Mouse (Mus musculus) mature B cell (primary cell): ENCODE measurements around the gene Gm49776.

Source experiments
- in situ Hi-C: fragments of 300-500 bp; cut with MboI; formaldehyde crosslinking; loops from 2 replicates; pipeline ENCODE4 v1.14.3; 2019

Gene Gm49776

DNA sequence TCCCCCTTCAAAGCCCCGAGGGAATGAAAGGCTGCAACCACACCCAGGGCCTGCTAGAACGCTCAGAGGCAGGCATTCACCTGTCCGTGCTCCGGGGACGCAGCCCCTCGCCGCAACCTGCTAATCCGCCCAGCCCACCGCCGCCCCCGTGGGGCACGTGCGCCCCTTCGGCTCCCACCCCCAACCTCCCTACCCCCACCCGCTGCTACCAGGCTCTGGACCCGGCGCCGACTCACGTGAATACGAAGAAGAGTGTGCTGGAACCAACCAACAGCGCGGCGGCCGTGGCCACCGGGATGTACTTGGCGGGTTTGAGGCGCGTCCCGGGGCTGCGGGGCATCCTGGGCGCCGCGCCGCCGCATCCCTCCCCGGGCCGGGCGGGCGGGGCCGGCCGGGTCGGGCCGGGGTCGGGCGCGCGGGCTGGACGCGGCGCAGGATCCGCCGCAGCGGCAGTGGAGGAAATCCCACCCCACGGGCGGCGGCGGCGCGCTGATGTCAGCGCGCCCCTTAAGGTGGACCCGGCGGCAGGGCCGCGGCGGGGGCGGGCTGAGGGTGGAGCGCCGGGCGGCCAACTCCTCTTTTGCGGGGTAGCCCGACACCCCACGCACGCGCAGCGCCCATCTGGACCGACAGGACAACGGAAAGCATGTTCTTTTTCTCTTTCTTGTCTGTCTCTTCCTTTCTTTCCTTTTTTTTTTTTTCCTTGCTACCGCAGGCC, 23.3 kb downstream of the Gm49776 start, which contains the start of gene Zdhhc8:
Gene Zdhhc8 (minus strand): TSS at position 466 of the 718 bp plus-strand sequence.
- in situ Hi-C loops, result no loop called here

DNA sequence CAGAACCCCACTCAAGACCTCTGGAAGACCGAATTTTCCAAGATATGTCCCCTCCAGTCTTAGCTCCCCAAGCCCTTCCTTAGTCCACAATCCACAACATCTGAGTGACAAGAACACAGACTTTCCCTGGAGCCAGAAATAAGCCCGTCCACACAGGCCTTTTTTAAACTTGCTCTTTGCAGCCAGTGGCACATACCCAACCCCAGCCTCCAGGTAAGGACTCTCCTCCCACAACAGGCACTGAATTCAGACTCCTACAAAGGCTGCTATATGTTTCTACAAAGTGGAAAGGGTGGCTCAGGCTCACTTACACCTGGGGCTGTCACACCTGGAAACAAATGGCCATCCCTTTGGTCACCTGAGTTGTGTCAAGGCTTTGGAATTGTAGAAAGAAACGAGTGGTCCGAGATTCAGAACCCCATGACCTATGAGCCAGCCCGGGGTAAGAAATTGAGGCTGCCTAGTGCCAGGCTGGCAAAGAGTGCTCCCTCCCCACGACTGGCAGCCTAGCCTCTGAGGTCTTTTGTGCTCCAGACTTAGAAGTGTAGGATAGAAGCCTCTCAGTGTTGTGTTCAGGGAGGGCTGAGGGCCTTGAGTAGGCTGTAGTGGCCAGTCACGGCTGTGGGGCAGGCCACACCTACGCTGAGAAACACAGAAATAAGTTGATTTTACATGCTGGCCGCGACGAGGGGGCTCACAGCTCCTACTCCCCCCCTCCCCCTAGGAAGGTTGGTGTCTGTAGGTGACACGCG, 24.0 kb downstream of the Gm49776 start:
- in situ Hi-C loops, result no loop called here

DNA sequence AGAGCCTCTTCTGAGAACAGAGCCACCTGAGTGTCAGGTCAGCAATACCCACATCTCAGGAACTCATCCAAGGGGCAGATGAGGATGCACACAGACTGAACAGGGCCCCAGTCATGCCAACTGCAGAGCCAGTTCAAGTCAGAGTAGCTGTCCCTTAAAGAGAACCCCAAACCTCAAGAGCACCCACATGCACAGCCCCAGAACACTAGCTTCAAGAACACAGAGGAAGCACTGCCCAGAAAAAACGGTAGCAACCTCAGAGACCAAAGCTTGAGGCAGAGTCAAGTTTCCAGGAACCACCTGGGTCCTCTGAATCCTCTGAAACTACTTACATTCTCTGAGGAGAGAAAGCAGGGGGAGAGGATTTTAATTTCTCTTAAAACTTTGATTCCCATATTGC, 24.7 kb downstream of the Gm49776 start:
- in situ Hi-C loops, result no loop called here

DNA sequence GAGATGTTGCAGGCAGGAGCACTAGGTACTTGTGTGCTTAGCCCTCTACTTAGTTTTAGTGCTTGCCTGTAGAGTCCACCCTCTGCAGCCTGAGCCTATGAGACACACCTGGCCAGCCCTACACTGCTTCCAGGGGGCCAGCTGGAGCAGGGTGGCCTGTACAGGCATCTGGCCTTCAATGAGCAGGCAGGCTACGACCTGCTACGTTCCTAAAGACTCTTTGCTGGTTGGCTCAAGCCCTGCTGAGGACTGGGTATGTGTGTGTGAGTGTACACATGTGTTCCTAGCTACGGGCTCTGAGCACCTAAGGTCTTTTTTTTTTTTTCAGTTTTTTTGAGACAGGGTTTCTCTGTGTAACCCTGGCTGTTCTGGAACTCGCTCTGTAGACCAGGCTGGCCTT, 26.7 kb downstream of the Gm49776 start:
- in situ Hi-C loops, result no loop called here

DNA sequence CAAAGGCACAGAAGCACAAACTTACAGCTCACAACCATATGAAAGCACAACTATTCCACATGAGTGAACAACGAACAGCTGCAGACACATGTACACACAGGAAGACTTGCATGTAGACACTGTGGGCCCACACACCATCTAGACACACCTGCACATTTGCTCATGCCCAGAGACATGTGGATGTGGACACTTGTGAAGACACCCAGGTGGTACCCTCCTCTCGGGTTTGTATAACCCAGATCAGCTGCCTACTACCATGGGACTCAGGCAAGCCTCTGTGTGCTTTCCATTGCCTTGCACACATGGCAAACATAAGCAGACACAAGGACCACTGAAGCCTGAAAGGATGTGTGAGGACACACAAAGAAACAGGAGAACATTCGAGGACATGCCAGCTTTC, 27.1 kb downstream of the Gm49776 start:
- in situ Hi-C loops, result no loop called here

DNA sequence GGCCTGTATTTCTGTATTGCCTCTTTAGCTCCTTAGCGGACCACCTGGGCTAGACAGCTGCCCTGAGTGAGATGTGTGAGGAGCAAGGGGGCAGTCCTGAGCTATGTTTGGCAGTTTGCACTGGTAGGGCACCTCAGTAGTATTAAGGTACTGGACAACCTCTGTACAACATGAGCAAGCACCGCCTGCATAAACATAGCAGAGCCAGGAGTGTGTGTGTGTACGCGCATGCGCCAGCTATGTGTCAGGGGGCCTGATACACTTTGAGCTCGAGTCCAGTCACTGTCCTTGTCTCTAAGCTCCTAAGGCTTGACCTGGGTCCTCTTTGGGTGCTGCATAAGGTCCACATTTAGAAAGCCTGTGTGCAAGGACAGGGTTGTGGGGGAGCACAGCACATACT, 27.5 kb downstream of the Gm49776 start:
- in situ Hi-C loops, result no loop called here

DNA sequence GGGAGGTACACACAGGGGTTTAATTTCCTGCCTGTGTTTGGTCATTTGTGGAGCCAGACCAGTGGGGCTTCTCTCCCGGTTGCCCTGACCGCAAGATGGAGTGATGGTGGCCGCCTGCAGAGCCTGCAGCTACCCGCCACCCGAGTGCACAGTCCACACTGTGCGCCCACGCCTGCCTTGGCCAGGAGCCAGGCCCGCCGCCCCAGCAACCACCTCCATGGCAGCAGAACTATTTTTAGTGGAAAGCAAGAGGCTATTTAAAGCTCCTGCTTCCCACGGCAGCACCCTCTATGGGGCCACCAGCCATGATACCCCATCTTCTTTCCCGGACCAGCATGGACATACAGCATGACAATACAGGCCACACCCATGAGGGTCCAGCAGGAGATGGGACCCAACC, 28.5 kb downstream of the Gm49776 start:
- in situ Hi-C loops, result no loop called here

DNA sequence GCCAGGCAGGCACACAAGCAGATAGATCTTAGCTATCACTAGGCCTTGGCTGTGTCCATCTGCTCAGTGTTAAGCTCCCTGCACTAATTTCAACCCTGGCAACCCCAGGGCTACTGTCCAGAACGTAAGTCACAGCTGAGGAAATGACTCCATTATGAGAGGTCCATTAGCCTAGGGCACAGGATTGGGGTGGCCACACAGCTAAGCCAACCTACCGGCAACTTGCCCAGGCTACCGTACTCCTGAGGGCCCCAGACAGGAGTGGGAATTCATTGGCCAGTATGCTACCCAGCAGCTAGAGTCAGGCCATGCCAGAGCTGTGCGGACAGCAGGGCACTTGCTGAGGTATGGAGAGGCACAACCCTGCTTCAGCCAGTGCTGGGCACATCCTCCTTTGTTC, 29.3 kb downstream of the Gm49776 start:
- in situ Hi-C loops, result no loop called here

DNA sequence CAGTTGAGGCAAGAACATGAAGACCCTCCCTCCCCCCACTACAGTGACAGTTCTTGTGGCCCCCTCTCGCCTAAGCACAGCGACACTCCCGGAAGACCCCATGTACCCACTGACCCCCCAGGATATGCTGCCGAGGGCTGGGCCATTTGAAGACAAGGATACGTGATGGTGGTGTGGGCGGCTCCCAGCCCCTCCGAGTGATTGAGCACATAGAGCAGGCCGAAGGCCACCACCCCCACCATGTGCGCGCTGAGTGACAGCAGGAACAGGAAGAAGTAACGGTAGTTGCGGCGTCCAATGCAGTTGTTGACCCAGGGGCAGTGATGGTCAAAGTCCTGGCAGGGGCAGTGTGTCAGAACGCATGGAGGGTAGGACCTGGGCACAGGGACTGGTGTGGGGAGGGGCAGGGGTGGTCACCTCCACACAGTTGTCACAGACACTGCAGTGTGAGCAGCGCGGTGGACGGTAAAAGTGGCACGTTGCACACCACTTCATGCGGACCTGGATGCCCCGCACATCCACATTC, 30.2 kb downstream of the Gm49776 start:
- in situ Hi-C loops, result no loop called here

DNA sequence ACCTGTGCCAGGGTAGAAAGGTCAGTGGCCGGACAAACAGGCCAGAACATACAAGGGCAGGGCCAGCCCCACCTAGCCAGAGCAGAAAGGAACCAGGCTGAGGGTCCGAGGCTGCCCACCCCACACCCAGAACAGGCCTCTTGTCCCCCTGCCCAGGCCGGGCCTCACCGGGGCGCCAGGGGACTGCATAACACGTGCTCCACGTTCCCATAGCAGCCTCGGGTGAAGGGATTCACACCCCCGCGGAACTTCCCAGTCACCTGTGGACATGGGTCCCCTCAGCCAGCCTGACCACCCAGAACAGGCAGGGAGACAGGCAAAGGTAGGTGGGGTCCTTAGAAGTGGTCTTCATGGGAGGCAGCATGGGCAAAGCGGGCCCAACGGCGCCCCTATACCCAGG, 30.9 kb downstream of the Gm49776 start:
- in situ Hi-C loops, result no loop called here

DNA sequence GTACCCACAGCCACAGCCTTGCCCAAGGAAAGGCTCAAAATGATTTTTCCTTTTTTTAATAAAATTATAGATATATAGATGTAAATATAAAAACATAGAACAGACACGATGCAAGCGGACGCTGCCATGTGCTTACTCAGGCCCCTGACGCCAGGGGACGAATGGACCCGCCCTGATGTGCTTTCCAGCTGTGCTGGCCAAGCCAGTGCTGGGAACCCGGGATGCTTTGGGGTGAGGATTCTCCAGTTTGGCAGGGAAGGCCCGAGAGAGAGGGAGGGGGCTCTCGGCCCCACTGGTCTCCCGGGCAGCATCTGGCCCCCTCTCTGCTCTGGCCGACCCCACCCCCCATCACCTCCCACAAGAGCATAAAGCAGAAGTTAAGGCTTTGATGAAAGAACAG, 35.9 kb downstream of the Gm49776 start:
- in situ Hi-C loops, result no loop called here

DNA sequence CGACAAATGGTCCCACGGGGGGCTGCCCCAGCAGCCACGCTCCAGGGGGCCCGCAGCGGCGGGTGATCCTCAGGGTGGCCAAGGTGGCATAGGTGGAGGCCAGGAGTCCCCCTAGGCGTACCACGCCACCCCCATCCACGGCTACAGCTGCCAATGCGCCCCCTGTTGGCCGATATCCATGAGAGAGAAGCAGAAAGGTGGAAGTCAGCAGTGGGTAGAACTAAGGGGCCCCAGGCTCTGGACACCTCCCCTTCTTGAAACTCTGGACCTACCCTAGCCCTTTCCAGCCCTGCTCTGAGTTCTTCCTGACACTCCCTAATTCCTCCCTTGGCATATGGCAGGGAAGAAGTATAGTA, 36.6 kb downstream of the Gm49776 start:
- in situ Hi-C loops, result no loop called here

DNA sequence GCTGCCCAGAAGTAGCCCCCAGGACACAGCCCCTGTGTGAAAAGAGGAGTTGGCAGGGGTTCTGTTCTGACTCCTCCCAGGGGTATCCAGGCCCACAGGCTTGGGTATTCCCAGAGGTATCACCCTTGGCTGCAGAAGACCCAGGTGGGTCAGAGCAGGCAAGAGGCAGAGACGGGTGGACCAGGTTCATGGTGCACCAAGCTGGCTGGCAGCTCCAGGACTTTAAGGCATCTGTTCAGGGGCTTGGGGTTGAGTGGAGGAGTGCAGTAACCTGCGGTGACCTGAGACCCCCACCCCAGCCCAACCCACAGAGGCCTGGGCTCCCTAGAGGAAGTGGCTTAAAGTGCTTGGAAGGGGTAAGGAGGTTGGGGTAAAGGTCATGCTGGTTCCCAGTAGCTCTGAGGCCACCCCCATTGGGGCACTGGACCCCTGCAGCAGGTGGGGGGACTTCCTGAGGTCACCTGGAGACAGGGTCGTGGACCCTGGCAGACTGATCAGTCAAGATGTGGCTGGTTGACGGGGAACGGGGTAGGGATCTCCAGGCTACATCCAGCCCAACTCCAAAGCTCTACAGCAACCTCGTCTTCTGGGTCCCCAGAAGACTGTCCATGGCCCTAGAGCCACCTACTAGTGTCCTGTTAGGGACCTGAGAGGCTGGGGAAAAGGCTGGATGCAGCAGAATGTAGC, 37.1 kb downstream of the Gm49776 start:
- in situ Hi-C loops, result no loop called here

DNA sequence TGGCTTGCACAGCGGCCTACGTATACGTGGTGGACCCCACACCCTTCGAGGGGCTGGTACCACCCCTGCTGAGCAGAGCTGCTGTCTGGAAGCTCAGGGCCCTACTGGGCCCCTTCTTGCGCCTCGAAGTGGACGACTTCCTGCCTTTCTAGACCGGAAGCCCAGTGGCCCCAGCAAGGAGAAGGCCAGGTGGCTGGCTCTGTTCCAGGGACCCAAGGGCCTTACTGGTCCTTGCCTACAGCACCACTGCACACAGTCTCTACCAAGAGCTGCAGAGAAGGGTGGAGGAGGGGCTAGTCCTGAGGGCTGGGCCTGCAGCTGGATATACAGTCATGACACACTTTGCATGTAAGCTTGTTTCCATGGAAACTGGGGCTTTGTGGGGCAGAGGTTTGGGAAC, 38.1 kb downstream of the Gm49776 start:
- in situ Hi-C loops, result no loop called here

DNA sequence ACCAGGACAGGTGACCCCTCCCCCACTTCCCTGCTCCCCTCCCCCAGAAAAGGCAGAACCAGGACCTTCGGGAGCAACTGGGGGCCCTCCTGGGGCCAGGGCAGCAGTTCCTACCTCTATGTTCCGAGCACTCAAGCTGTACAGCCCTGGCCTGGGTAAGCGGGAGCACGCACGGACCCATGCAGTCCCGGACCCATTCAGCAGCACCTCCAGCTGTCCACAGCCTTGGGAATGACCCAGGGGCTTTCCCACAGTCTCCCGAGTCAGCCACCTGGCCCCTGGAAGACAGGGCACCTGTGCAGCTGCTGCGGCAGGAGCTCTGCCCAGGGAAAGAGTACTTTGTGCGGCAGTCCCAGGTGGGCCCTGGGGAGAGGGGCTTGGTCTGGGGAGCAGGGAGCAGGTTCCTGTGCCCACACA, 39.5 kb downstream of the Gm49776 start:
- in situ Hi-C loops, result no loop called here

DNA sequence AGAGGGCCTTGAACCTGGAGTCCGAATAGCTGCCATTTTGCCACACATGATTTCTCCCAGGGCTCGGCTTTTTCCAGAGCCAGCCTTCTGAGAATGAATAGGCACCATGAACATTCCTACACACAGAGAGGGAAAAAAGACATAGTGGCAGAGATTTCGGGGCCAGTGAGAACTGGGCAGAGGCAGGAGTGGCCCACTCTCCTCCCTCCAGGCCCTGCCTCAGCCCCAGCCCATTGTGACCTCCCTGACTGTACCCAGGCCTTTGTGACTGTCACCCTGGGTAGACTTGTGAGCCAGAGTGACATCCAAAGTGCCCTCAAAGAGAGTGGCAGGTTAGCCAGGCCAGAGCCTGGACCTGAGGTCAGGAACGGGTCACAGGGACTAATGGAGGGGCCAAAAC, 40.5 kb downstream of the Gm49776 start, which contains the start of gene Ccdc188:
Gene Ccdc188 (plus strand): TSS at position 301 of the 400 bp plus-strand sequence.
- in situ Hi-C loops, result no loop called here

DNA sequence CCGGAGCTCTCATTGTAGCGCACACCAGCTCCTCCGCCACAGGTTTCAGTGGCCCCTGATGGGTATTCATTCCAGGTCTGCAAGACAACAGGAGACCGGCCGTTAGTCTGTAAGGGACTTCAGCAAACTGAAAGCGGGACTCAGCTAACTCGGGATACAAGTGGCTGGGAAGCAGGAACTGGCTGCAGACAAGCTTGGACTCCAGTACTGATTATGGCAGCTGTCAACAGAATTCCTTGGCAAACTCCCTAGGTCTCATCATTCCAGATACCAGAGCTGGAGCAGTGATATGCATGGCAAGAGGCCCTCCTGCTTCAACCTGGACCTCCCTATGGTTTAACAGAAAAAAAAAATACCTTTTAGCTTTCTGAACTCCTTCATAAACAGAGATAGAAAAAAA, 43.3 kb downstream of the Gm49776 start:
- in situ Hi-C loops, result no loop called here

DNA sequence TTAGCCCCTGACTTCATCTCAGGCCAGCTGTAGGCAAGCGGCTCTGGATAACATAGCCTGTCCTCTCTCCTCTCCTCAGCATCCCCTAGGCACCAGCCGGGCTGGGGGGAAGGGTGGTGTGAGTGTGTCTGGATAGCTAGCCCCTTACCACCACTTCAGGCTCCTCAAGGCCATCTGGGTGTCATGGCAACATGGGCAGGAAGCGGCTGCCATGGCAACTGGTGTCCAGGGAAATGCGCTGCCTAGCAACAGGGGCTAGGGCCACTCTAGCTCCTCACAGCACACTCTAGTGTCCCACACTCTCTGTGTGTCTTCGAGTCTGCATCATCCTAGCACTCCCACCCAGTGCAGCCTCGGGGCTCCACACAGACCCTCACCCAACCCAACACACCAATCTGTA, 44.4 kb downstream of the Gm49776 start:
- in situ Hi-C loops, result no loop called here

DNA sequence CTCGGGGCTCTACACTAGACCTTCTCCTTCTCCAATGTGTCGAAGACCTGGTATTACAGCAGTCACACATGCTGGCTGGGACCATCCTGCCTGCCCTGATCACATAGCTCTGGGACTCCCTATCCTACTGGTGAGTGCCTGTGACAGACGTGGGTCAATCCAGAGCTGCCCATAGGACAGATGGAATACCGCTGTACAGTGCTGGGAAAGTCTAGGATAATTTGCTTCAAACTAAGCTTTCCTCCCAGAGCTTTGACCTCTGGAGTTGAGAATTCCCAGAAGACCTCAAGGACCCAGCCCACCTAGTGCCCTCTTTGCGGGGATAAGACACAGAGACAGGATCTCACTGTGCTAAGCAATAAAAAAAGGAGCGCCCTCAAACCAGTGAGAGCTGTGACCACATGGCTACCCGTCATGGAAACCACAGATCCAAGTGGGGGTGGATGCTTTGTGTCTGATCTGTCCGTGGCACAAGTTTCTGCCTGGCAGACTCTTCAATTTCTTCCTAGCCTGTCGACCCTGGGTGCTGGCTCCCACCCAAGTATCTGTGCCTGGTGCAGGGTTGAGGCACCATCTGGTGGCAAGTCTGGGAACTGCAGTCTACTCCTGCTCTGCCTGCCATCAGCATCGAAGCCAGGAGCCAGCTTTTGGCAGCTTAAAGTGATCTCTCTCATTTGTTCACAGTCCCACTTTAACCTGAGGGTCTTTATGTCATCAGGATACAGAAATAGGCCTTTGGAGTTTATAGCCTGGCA, 46.5 kb downstream of the Gm49776 start:
- in situ Hi-C loops, result no loop called here

DNA sequence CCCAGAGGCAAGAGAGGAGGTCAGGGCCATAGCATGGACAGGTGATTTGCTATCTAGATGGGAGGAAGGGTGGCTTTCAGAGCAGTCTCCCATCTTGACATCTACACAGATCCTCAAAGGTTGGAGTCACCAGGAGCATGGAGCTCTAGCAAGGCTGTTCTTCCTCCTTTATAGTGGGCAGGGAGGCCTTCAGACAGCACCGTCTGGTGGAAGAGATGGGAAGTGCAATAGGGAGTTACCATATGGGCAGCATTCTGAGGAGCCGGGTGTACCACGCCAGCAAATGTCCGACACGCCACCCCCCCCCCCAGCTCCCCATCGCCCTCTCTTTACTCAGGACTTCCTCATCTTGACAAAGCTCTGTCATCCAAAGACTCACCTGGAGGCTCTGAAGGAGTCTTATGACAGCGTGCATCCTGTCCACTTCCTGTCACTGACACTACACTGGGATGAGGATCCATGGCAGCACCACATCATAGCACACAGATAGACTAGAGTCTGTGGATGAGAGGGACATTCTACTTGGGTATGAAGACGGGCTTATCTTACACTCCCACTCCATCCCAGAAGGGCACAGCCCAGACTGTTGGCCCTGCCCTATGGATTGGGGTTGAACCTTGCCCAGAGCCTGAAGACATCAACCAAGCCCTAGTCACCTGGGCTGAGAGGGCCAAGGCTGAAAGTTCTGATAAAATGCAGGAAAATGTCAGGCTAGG, 47.3 kb downstream of the Gm49776 start:
- in situ Hi-C loops, result no loop called here

DNA sequence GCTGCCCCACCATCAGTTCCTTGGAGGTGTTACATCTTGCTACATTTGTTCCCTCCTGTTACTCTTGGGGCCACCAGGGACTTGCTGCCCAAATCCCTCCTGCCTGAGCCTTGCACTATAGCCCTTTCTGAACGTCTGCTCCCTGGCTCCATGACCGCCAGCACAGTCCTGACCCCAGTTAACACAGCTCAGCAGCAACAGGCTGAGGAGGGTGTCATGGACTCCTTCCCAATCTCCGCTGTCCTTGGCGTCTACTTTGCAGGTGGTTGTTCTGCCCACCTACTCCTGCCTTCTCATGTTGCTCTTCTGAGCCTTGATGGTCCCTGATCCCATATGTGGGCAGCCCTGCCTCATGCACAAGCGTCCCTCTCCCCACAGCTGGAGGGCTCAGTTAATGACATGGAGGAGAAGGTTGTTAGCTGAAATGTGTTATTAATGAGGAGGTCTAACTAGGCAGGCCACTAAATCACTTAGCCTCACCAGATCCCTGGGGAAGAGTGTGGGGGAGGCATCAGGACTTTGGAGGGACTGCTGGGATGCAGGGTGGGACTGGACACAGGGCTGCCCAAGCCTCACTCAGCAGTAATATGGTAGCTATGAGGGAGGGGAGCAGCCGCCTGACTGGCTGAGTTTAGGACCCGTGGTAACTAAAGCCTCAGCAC, 54.6 kb downstream of the Gm49776 start:
- in situ Hi-C loops, result no loop called here
